Mouse (Mus musculus) heart, embryonic 12.5 days (tissue): ENCODE data around the gene Wap. TPM values are rescaled to one million over a fixed set of nuclear protein-coding genes. Genes with fewer than 3 reads are reported as not detected.

Source experiments
- polyA plus RNA-seq: library from polyadenylated mRNA; unstranded; fragments of >200 nt; fragmentation: Nextera tagmentation; extraction: Ambion mirVana; gene quantifications from 2 replicates; pipeline ENCODE4 v1.2.1, GENCODE M21; 2016

Wap gene
- polyA plus RNA-seq, 1 experiment from 2014 or later: not detected

Other genes with a start within 250 kb of the Wap start
- 7.0 and 7.5 TPM in 2 replicates for gene Zmiz2, start 249.6 kb downstream of the Wap start, polyA plus RNA-seq
- gene Ppia, start 223.2 kb downstream of the Wap start, polyA plus RNA-seq: 4,539 and 4,606 TPM in 2 replicates
- 306 TPM in 2 replicates for gene H2afv, start 194.2 kb downstream of the Wap start, polyA plus RNA-seq
- gene Purb, start 162.7 kb downstream of the Wap start, polyA plus RNA-seq: 29.8 and 32.6 TPM in 2 replicates
- gene Myo1g, start 117.7 kb downstream of the Wap start, polyA plus RNA-seq: 0.23 and 0.60 TPM in 2 replicates
- gene Ccm2, start 91.8 kb downstream of the Wap start, polyA plus RNA-seq: 61.2 and 64.1 TPM in 2 replicates
- gene Nacad, start 32.6 kb downstream of the Wap start, polyA plus RNA-seq: 0.60 and 2.0 TPM in 2 replicates
- gene Tbrg4, start 12.6 kb downstream of the Wap start, polyA plus RNA-seq: 49.9 and 52.5 TPM in 2 replicates
- gene Ramp3, start 19.9 kb upstream of the Wap start, polyA plus RNA-seq: 1.7 and 2.4 TPM in 2 replicates
- not detected in 2 replicates for gene Gm11983, start 199.0 kb upstream of the Wap start, polyA plus RNA-seq